Comparison of ENCODE assay signal across 22 mouse cellular contexts in genomic region chr1:181360732-181361131, GRCm38 (mm10). TPM values are rescaled to one million over a fixed set of nuclear protein-coding genes. Genes with fewer than 3 reads are reported as not detected.
A peak's percentile ranks its signal among the peaks of the same experiment; 100 is the strongest.
DNase-seq lines count a peak whose midpoint lies in the region; ATAC-seq and TF ChIP-seq lines count a peak whose summit lies in the region.
"Had no signal": no experiment of that assay in that cellular context is flagged by ENCODE, and none has a peak within 500 bp of the region (broad histone marks: within the 10 kb centered on the region; RNA-seq: fewer than 3 reads in every experiment).

No protein-coding gene starts in this region.

- 81% methylated on average over 3 of the region's 3 CpGs for WGBS in kidney, embryonic 16.5 days
- 64% methylated on average over 3 of the region's 3 CpGs for WGBS in liver, postnatal 0 days (ENCODE audit: insufficient replicate concordance)

- no peaks in the 10 kb centered on the region for H3K79me2 ChIP-seq in MEL (ENCODE audit: control insufficient read depth, insufficient read depth, low read length, poor library complexity)

- H3K4me3 ChIP-seq in kidney, embryonic 16.5 days (ENCODE audit: low read length), result no peak overlapping the region
- no peak overlapping the region for H3K4me3 ChIP-seq in liver, postnatal 0 days (ENCODE audit: low read depth, low read length)
- no peak overlapping the region for H3K4me3 ChIP-seq in MEL (ENCODE audit: control insufficient read depth in 1 of 2, insufficient read depth in 1 of 2, low read depth in 2 of 2, low read length in 2 of 2)
- H3K4me3 ChIP-seq: embryonic facial prominence, embryonic 10.5 days; forebrain, embryonic 13.5 days; heart, embryonic 12.5 days; hindbrain, embryonic 10.5 days had no signal

- no peak overlapping the region for H3K27ac ChIP-seq in kidney, embryonic 16.5 days (ENCODE audit: low read length)
- H3K27ac ChIP-seq in liver, postnatal 0 days (ENCODE audit: low read depth), result no peak overlapping the region
- no peak overlapping the region for H3K27ac ChIP-seq in MEL (ENCODE audit: control insufficient read depth, low read depth, low read length)
- H3K27ac ChIP-seq: embryonic facial prominence, embryonic 10.5 days; forebrain, embryonic 13.5 days; hindbrain, embryonic 10.5 days; hindbrain, embryonic 14.5 days had no signal

- TF ChIP-seq EP300 in liver, postnatal 0 days (IDR thresholded peaks at IDR 0.05; ENCODE audit: low read depth), result no peak
- TF ChIP-seq EP300 in MEL (IDR thresholded peaks at IDR 0.05; ENCODE audit: low read depth in 1 of 2, low read length in 2 of 2), result no peak

- TF ChIP-seq POLR2A in MEL (IDR thresholded peaks at IDR 0.05; ENCODE audit: control insufficient read depth in 1 of 2, insufficient read depth in 1 of 2, low read depth in 1 of 2, low read length in 2 of 2, poor library complexity in 1 of 2), result no peak

- H3K9ac ChIP-seq in kidney, embryonic 16.5 days (replicated peaks; ENCODE audit: low read length), result no peak overlapping the region
- H3K9ac ChIP-seq in liver, postnatal 0 days (replicated peaks), result no peak overlapping the region
- H3K9ac ChIP-seq in MEL (ENCODE audit: control insufficient read depth, low read depth, low read length, poor library complexity, severe bottlenecking), result no peak overlapping the region
- H3K9ac ChIP-seq: forebrain, embryonic 13.5 days; forebrain, postnatal 0 days; heart, embryonic 12.5 days; hindbrain, embryonic 14.5 days had no signal

- no peaks in the 10 kb centered on the region for H3K4me1 ChIP-seq in kidney, embryonic 16.5 days (ENCODE audit: insufficient read depth, low read length)
- H3K4me1 ChIP-seq in liver, postnatal 0 days (ENCODE audit: insufficient read depth), result no peaks in the 10 kb centered on the region
- no peaks in the 10 kb centered on the region for H3K4me1 ChIP-seq in MEL (ENCODE audit: control insufficient read depth in 1 of 2, insufficient read depth in 2 of 2, low read length in 2 of 2)
- H3K4me1 ChIP-seq: forebrain, embryonic 13.5 days had no signal

- DNase-seq in kidney, adult 9 months, result peak; percentile 39
- DNase-seq in liver, postnatal 0 days, result no peak
- DNase-seq in liver, result no peak
- no peak for DNase-seq in MEL (ENCODE audit: low read depth, low spot score)
- no peak for DNase-seq in adrenal gland, postnatal 36 days
- DNase-seq: adrenal gland, postnatal 10 days; cerebellum, adult 18-20 months; cerebellum, postnatal 10 days; forebrain, postnatal 0 days; gastrocnemius, postnatal 14 days had no signal

- no peaks in the 10 kb centered on the region for H3K36me3 ChIP-seq in kidney, embryonic 16.5 days (ENCODE audit: insufficient read depth, low read length)
- H3K36me3 ChIP-seq in liver, postnatal 0 days (replicated peaks; ENCODE audit: insufficient read depth, low read length), result no peaks in the 10 kb centered on the region
- no peaks in the 10 kb centered on the region for H3K36me3 ChIP-seq in MEL (ENCODE audit: control insufficient read depth in 1 of 2, insufficient read depth in 2 of 2, low read length in 2 of 2)
- H3K36me3 ChIP-seq: embryonic facial prominence, embryonic 10.5 days; G1E; heart, embryonic 12.5 days; hindbrain, embryonic 10.5 days had no signal

- peaks cover 8% of the 10 kb centered on the region; the same call in 1 of the 2 replicates for H3K9me3 ChIP-seq in kidney, embryonic 16.5 days (ENCODE audit: low read length)
- no peaks in the 10 kb centered on the region for H3K9me3 ChIP-seq in liver, postnatal 0 days (ENCODE audit: low read length)
- H3K9me3 ChIP-seq in MEL (replicated peaks; ENCODE audit: insufficient read depth, low read length), result no peaks in the 10 kb centered on the region
- H3K9me3 ChIP-seq: embryonic facial prominence, embryonic 10.5 days; forebrain, embryonic 13.5 days; G1E; heart, embryonic 12.5 days had no signal

- H3K4me2 ChIP-seq in kidney, embryonic 16.5 days (replicated peaks; ENCODE audit: low read depth, low read length), result no peak overlapping the region
- no peak overlapping the region for H3K4me2 ChIP-seq in liver, postnatal 0 days (ENCODE audit: low read depth, low read length)
- H3K4me2 ChIP-seq: forebrain, embryonic 13.5 days; heart, embryonic 12.5 days; hindbrain, embryonic 14.5 days had no signal

- no peak for ATAC-seq in kidney, embryonic 16.5 days (ENCODE audit: low FRiP score, low TSS enrichment)
- ATAC-seq in liver, postnatal 0 days, result no peak
- ATAC-seq: forebrain, embryonic 13.5 days; forebrain, postnatal 0 days had no signal

- TF ChIP-seq RAD21 in MEL (IDR thresholded peaks at IDR 0.05; ENCODE audit: low read depth, low read length), result peak; percentile 5

- TF ChIP-seq CTCF in liver, postnatal 0 days (IDR thresholded peaks at IDR 0.05; ENCODE audit: low read depth), result peak; percentile 47; the same call in 1 of the 2 replicates
- peak in 1 of 3 experiments; percentile 6; a peak in 1 of 6 replicates for TF ChIP-seq CTCF in MEL (IDR thresholded peaks at IDR 0.05 in 2 of 3, conservative IDR thresholded peaks at IDR 0.05 in 1 of 3; ENCODE audit: control insufficient read depth in 1 of 3, insufficient read depth in 1 of 3, low read depth in 2 of 3, low read length in 3 of 3, poor library complexity in 1 of 3, severe bottlenecking in 1 of 3)

- 0 out of 2 replicates have a peak, but pooled peaks cover 3% of the 10 kb centered on the region for H3K27me3 ChIP-seq in kidney, embryonic 16.5 days (ENCODE audit: insufficient read depth, low read length)
- H3K27me3 ChIP-seq in liver, postnatal 0 days (ENCODE audit: insufficient read depth, low read length), result peaks cover 8% of the 10 kb centered on the region
- H3K27me3 ChIP-seq in MEL (ENCODE audit: control insufficient read depth in 1 of 2, insufficient read depth in 2 of 2, low read length in 2 of 2), result peaks cover 0 to 1% of the 10 kb centered on the region in 2 experiments; a peak in 2 of 4 replicates
- H3K27me3 ChIP-seq: forebrain, embryonic 13.5 days had no signal

TF ChIP-seq in MEL, 35 proteins besides CTCF, POLR2A, EP300 and RAD21:
- TF ChIP-seq JUND (IDR thresholded peaks at IDR 0.05; ENCODE audit: low read depth, low read length) (no peak), SMC3 (IDR thresholded peaks at IDR 0.05; ENCODE audit: low read depth, low read length) (0 out of 2 replicates have a peak, but pooled peaks have one; percentile 17), UBTF (IDR thresholded peaks at IDR 0.05; ENCODE audit: borderline replicate concordance, insufficient read depth, low read depth, low read length) (no peak)

RNA-seq across cellular contexts. Expression of gene Cnih3, which starts 8.3 kb away (rescaled TPM):
- polyA plus RNA-seq in kidney, embryonic 16.5 days (2015; fragmentation: Nextera tagmentation; extraction: Ambion mirVana), result 0.17 TPM in 1 of 2 replicates, not detected in the other
- not detected in 2 replicates for polyA plus RNA-seq in liver, postnatal 0 days (2015; fragmentation: Nextera tagmentation; extraction: Ambion mirVana)
- total RNA-seq in MEL (2012; rRNA removed), result not detected in 2 replicates
- not detected for polyA plus RNA-seq in MEL (2012; ENCODE audit: insufficient read depth in 1 of 2, insufficient read length in 2 of 2, low read depth in 1 of 2, low replicate concordance in 2 of 2, missing spikeins in 1 of 2)
- not detected for total RNA-seq in adrenal gland, postnatal 36 days (2021)
- total RNA-seq: adrenal gland, postnatal 10 days; gastrocnemius, adult 18-20 months; granulocyte monocyte progenitor cell, adult 5-6 weeks; heart, adult 8-10 months; heart, postnatal 25 days had no signal
- polyA plus RNA-seq: G1E; heart, embryonic 16.5 days had no signal
